Mouse (Mus musculus) c-Kit-positive CD71-positive TER-119-positive erythroid progenitor cells, embryonic 14.5 days (primary cell): Measurements from ENCODE around the gene Cyp2s1.

Source experiments
- DNase-seq: peaks from one replicate; pipeline ENCODE4 v3.0.0-alpha.2; 2013; ENCODE audit warnings: low spot score

The Cyp2s1 gene

DNA sequence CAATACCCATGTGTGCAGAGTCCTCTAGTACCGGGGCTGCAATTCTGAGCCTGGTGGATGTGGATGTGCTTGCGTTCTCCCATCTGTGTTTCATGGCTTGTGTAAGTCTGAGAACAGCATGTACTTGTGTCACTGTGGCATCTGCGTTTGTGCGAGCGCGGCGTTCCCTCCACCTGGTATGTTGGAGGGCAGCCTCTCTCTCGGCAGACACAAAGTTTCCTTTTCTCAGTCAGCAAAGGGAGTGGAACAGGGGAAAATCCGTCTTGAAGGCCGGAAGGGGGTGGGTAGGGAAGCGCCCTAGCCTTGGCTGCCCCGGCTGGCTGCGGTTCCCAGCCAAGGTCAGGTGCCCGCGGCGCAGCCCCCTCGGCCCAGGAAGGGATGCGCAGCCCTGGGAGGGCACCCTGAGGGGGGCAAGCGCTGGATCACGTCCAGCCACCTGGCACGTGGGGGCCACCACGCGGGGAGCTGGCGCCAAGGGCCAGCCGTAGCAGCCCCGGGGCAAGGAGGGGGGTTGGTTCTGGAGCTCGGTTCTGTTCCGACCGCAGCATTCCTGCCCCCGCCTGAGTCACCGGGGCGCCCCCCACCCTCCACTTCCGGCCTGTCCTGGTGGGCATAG lies 35.3 kb downstream of the Cyp2s1 start:
- no peak for DNase-seq

DNA sequence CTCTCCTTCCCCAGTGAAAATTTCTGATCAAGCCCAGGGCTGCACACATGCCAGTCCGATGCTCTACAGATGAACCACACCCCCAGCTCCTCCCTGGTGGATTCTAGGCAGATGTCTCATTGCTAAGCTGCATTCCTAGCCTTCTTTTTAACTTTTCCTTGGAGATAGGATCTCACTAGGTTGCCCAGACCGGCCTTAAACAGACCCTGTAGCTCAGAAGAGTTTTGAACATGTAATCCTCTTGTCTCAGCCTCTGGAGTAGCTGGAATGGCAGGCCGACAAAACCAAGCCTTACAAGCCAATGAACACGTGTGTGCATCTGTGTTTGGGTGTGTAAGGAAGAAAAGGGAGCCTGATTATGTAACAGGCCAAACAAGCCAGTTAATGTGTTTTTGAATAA lies 36.0 kb downstream of the Cyp2s1 start:
- DNase-seq: no peak

- DNase-seq: no peak
Measured at GRCm38 (mm10) chr7:25780021-25780420, 36.7 kb downstream of the Cyp2s1 start.

GRCm38 (mm10) chr7:25768229-25768628 lies 48.5 kb downstream of the Cyp2s1 start:
- DNase-seq: no peak

DNA sequence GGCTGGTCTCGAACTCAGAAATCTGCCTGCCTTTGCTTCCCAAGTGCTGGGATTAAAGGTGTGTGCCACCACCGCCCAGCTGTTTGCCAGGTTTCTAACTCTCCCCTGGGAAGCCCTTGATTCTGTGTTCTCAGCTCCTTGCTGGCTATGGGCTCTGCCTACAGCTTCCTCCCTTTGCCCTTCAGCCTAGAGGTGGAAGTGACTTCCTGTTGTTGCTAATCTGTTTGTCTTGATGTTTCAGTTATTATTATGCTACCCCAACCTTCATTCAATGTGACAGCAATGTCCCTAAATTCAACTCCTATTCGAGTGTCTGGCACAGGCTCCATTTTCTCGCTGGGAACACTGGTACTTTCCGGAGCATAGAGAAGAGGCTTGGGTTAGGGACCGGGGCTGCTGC lies 50.6 kb downstream of the Cyp2s1 start:
- DNase-seq: no peak

- DNase-seq: no peak
Measured at GRCm38 (mm10) chr7:25764221-25764620, 52.5 kb downstream of the Cyp2s1 start.

GRCm38 (mm10) chr7:25763678-25764077 lies 53.0 kb downstream of the Cyp2s1 start:
- no peak for DNase-seq

- no peak for DNase-seq
Measured at GRCm38 (mm10) chr7:25761354-25761753, 55.4 kb downstream of the Cyp2s1 start.

GRCm38 (mm10) chr7:25756011-25756410 lies 60.7 kb downstream of the Cyp2s1 start:
- peak; percentile 73 for DNase-seq

- no peak for DNase-seq
Measured at GRCm38 (mm10) chr7:25755468-25755833, 61.3 kb downstream of the Cyp2s1 start.

DNA sequence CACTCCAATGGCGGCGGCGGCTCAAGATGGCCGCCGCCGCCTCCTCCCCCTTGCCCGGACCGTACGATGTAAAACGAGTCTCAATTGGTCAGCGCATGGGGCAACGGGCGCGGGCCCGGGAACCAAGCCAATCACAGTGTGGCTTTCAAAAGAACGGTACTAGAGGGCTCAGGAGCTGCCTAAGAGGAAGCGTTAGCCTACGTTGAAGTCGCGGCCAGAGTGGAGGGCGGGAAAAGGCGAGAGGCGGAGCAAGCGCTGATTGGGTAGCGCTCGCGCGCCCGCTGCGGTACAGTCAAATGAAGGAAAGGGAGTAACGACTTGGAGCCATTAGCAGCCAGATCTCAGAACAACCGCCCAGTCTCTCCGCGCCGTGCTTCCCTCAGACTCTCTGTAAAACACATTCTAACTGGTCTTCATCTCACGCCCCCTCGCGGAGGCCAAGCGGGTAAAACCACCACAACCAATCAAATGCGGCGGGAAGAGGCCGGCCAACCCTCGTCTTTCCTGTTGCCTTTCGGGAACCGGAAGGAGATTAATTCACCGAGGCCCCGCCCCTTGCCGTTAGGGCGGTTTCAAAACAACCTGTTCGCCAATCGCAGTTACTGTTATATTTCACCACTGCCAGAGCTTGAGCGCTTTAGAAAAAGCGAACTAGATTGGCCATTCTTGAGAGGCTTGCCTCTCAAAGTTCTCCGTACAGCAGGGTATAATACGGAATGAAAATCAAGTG lies 61.8 kb downstream of the Cyp2s1 start, which contains the start of gene Hnrnpul1:
Gene Hnrnpul1, minus strand, starts transcription at position 20 of the 730 bp plus-strand sequence.
- peak; percentile 99 for DNase-seq

- DNase-seq: no peak
Measured at GRCm38 (mm10) chr7:25754439-25754737, 62.3 kb downstream of the Cyp2s1 start.

DNA sequence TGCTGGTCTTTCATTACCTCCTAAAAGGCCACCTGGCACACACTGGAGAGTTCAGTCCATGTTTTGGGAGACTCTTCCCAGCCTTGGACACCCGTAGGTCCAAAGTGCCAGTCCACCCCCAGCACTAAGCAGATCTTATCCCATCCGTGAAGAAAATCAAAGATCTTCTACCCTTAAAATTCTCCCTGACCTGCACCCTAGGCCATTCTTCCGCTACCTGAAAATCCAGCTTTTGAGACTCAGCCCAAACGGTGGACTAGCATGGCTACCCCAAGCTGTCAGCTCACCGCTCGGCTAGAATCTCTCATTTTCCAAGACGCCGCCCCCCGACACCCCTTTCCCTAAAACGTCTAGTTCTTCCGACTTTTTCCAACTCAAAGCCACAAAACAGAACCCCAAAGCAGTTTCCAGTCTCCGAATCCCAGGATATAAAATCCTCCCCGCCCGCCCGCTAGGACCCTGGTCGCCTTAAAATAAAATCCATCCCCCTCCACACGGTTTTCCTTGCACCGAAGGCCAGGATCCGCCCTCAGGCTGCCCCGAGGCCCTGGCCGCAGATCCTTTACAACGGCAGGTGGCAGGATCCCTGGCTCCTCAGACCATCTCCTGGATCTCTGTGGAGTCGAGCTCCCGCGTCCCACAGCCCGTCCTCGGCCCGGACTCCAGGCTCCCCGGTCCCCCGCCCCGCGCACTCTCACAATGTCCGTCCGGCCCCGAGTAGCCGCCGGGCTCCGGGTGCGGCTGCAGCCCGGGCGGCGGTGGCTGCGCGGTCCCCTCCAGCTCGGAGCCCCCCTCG lies 62.9 kb downstream of the Cyp2s1 start:
- DNase-seq: no peak

DNA sequence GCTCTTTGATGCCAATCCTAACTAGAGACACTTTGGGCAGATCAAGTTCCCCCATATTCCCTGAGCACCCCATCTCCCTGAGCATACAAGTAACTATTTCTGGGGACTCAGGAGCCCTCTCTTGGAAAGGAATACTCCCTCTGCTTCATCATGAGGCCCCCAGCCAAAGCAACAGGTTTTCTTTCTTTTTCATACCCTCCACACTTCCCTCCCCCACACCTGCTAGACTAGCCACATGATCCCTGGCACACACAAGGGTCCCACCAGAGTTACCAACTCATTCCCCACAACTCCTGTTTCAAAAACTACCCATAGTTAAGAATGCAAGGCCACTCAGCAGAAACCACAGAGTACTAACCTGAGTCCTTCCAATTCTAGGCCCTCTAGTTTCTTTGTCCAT lies 63.6 kb downstream of the Cyp2s1 start:
- DNase-seq: no peak
